Comparison of ENCODE assay signal across 20 mouse cellular contexts in the genomic region with DNA sequence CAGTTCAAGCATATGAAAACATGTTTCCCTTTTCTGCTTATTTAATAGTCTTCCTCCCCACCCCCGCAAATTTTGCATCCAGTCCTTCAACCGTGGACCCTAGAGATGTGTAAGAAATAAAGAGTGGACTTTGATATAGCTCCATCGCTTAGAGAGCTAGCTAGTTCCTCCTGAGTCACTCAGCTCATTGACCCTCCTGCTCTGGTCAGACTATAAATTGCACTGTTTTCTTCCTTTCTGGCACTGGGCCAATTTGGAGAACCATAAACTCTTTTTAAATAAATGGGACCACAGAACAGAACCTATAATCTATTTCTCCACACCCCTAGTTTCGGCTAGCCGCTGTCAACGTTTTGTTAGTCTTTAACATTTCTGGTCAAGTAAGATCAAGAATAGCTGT.
A peak's percentile ranks its signal among the peaks of the same experiment; 100 is the strongest.
DNase-seq lines count a peak whose midpoint lies in the region; ATAC-seq and TF ChIP-seq lines count a peak whose summit lies in the region.
"Had no signal": no experiment of that assay in that cellular context is flagged by ENCODE, and none has a peak within 500 bp of the region (broad histone marks: within the 10 kb centered on the region; RNA-seq: fewer than 3 reads in every experiment).

No protein-coding gene starts in this region.

- no peaks in the 10 kb centered on the region for H3K27me3 ChIP-seq in heart, postnatal 0 days (ENCODE audit: control insufficient read depth, insufficient read depth, low read length)
- H3K27me3 ChIP-seq in heart, embryonic 10.5 days (ENCODE audit: insufficient read depth, poor library complexity, severe bottlenecking) = no peaks in the 10 kb centered on the region
- no peaks in the 10 kb centered on the region for H3K27me3 ChIP-seq in liver, embryonic 12.5 days (replicated peaks)
- H3K27me3 ChIP-seq in liver, postnatal 0 days (ENCODE audit: insufficient read depth, low read length) = no peaks in the 10 kb centered on the region
- H3K27me3 ChIP-seq in intestine, embryonic 14.5 days (replicated peaks; ENCODE audit: control insufficient read depth, insufficient read depth, low read length) = no peaks in the 10 kb centered on the region
- H3K27me3 ChIP-seq in stomach, embryonic 14.5 days (ENCODE audit: control insufficient read depth, insufficient read depth, low read length) = no peaks in the 10 kb centered on the region
- H3K27me3 ChIP-seq in midbrain, postnatal 0 days (ENCODE audit: insufficient read depth, low read length) = no peaks in the 10 kb centered on the region
- H3K27me3 ChIP-seq: embryonic facial prominence, embryonic 12.5 days; heart, embryonic 12.5 days; limb, embryonic 12.5 days; liver, embryonic 15.5 days; midbrain, embryonic 15.5 days had no signal

- WGBS in heart, postnatal 0 days = 79% methylated on average over 6 of the region's 6 CpGs
- WGBS in heart, embryonic 10.5 days = 84% methylated on average over 6 of the region's 6 CpGs
- 81% methylated on average over 6 of the region's 6 CpGs for WGBS in liver, embryonic 12.5 days (ENCODE audit: insufficient replicate concordance)
- 71% methylated on average over 6 of the region's 6 CpGs for WGBS in liver, postnatal 0 days (ENCODE audit: insufficient replicate concordance)
- 50% methylated on average over 6 of the region's 6 CpGs for WGBS in intestine, embryonic 14.5 days
- WGBS in stomach, embryonic 14.5 days = 53% methylated on average over 6 of the region's 6 CpGs
- 80% methylated on average over 6 of the region's 6 CpGs for WGBS in midbrain, postnatal 0 days

- no peaks in the 10 kb centered on the region for H3K9me3 ChIP-seq in heart, postnatal 0 days (replicated peaks; ENCODE audit: control insufficient read depth, low read length)
- no peaks in the 10 kb centered on the region for H3K9me3 ChIP-seq in heart, embryonic 10.5 days
- no peaks in the 10 kb centered on the region for H3K9me3 ChIP-seq in liver, embryonic 12.5 days (replicated peaks)
- H3K9me3 ChIP-seq in liver, postnatal 0 days (ENCODE audit: low read length) = no peaks in the 10 kb centered on the region
- no peaks in the 10 kb centered on the region for H3K9me3 ChIP-seq in intestine, embryonic 14.5 days (ENCODE audit: control insufficient read depth, low read length)
- H3K9me3 ChIP-seq in stomach, embryonic 14.5 days (ENCODE audit: control insufficient read depth, low read depth, low read length) = no peaks in the 10 kb centered on the region
- no peaks in the 10 kb centered on the region for H3K9me3 ChIP-seq in midbrain, postnatal 0 days (ENCODE audit: low read length)
- H3K9me3 ChIP-seq: embryonic facial prominence, embryonic 12.5 days; heart, embryonic 12.5 days; limb, embryonic 12.5 days; liver, embryonic 15.5 days; midbrain, embryonic 15.5 days had no signal

- H3K36me3 ChIP-seq in heart, postnatal 0 days (replicated peaks; ENCODE audit: control insufficient read depth, insufficient read depth, low read length) = no peaks in the 10 kb centered on the region
- H3K36me3 ChIP-seq in heart, embryonic 10.5 days = peaks cover 19% of the 10 kb centered on the region
- H3K36me3 ChIP-seq in liver, embryonic 12.5 days = peaks cover 46% of the 10 kb centered on the region
- no peaks in the 10 kb centered on the region for H3K36me3 ChIP-seq in liver, postnatal 0 days (replicated peaks; ENCODE audit: insufficient read depth, low read length)
- H3K36me3 ChIP-seq in intestine, embryonic 14.5 days (ENCODE audit: control insufficient read depth, insufficient read depth, low read length) = no peaks in the 10 kb centered on the region
- no peaks in the 10 kb centered on the region for H3K36me3 ChIP-seq in stomach, embryonic 14.5 days (ENCODE audit: control insufficient read depth, insufficient read depth, low read length)
- no peaks in the 10 kb centered on the region for H3K36me3 ChIP-seq in midbrain, postnatal 0 days (ENCODE audit: insufficient read depth, low read length)
- H3K36me3 ChIP-seq: embryonic facial prominence, embryonic 12.5 days; limb, embryonic 12.5 days; midbrain, embryonic 15.5 days had no signal

- H3K27ac ChIP-seq in heart, postnatal 0 days (ENCODE audit: low read depth) = 0 out of 2 replicates have a peak overlapping the region, but pooled peaks have one; percentile 23
- H3K27ac ChIP-seq in heart, embryonic 10.5 days = no peak overlapping the region
- peak overlapping the region; percentile 8; the same call in 1 of the 2 replicates for H3K27ac ChIP-seq in liver, embryonic 12.5 days
- no peak overlapping the region for H3K27ac ChIP-seq in liver, postnatal 0 days (ENCODE audit: low read depth)
- peak overlapping the region; percentile 60; the same call in 1 of the 2 replicates for H3K27ac ChIP-seq in intestine, embryonic 14.5 days (ENCODE audit: low read depth)
- H3K27ac ChIP-seq in stomach, embryonic 14.5 days (ENCODE audit: low read length) = no peak overlapping the region
- H3K27ac ChIP-seq in midbrain, postnatal 0 days (ENCODE audit: low read depth, low read length) = no peak overlapping the region
- H3K27ac ChIP-seq: embryonic facial prominence, embryonic 12.5 days; hindbrain, embryonic 14.5 days; limb, embryonic 12.5 days; liver, embryonic 15.5 days; midbrain, embryonic 15.5 days had no signal

- peaks cover 12% of the 10 kb centered on the region; the same call in 1 of the 2 replicates for H3K4me1 ChIP-seq in heart, postnatal 0 days (ENCODE audit: control insufficient read depth, insufficient read depth)
- peaks cover 16% of the 10 kb centered on the region for H3K4me1 ChIP-seq in heart, embryonic 10.5 days
- H3K4me1 ChIP-seq in liver, embryonic 12.5 days = peaks cover 52% of the 10 kb centered on the region
- peaks cover 19% of the 10 kb centered on the region for H3K4me1 ChIP-seq in liver, postnatal 0 days (ENCODE audit: insufficient read depth)
- H3K4me1 ChIP-seq in intestine, embryonic 14.5 days (replicated peaks; ENCODE audit: control insufficient read depth, insufficient read depth, low read length) = peaks cover 18% of the 10 kb centered on the region; the same call in 1 of the 2 replicates
- H3K4me1 ChIP-seq in stomach, embryonic 14.5 days (ENCODE audit: control insufficient read depth, insufficient read depth, low read length) = peaks cover 9% of the 10 kb centered on the region; the same call in 1 of the 2 replicates
- H3K4me1 ChIP-seq in midbrain, postnatal 0 days (ENCODE audit: insufficient read depth, low read length) = no peaks in the 10 kb centered on the region
- H3K4me1 ChIP-seq: embryonic facial prominence, embryonic 12.5 days had no signal

- H3K9ac ChIP-seq in heart, postnatal 0 days (replicated peaks; ENCODE audit: low read depth, low read length) = no peak overlapping the region
- H3K9ac ChIP-seq in liver, embryonic 12.5 days = no peak overlapping the region
- no peak overlapping the region for H3K9ac ChIP-seq in liver, postnatal 0 days (replicated peaks)
- H3K9ac ChIP-seq in intestine, embryonic 14.5 days (ENCODE audit: low read length) = no peak overlapping the region
- H3K9ac ChIP-seq in stomach, embryonic 14.5 days (replicated peaks; ENCODE audit: low read depth, low read length) = no peak overlapping the region
- H3K9ac ChIP-seq in midbrain, postnatal 0 days (replicated peaks; ENCODE audit: low read length, poor library complexity, severe bottlenecking) = no peak overlapping the region
- H3K9ac ChIP-seq: embryonic facial prominence, embryonic 12.5 days; heart, embryonic 12.5 days; hindbrain, embryonic 14.5 days; limb, embryonic 12.5 days; liver, embryonic 15.5 days; midbrain, embryonic 15.5 days had no signal

- no peak for DNase-seq in heart, postnatal 0 days (ENCODE audit: low spot score)
- no peak for DNase-seq in heart, embryonic 10.5 days (ENCODE audit: low spot score)
- no peak for DNase-seq in liver, postnatal 0 days
- DNase-seq in intestine, embryonic 14.5 days (ENCODE audit: low spot score) = no peak
- no peak for DNase-seq in midbrain, postnatal 0 days (ENCODE audit: low spot score)
- DNase-seq in cerebellum, postnatal 4 days (ENCODE audit: low spot score in 2 of 2) = no peak
- DNase-seq: B cell, adult 2 months; cerebellum, adult 9-10 months; kidney, adult 9 months; layer of hippocampus, adult 9-11 months; retina, postnatal 1 day; thymus, postnatal 36 days had no signal

- TF ChIP-seq EP300 in heart, postnatal 0 days (IDR thresholded peaks at IDR 0.05; ENCODE audit: low read depth) = no peak
- TF ChIP-seq EP300 in liver, postnatal 0 days (IDR thresholded peaks at IDR 0.05; ENCODE audit: low read depth) = no peak

- H3K4me2 ChIP-seq in heart, postnatal 0 days (ENCODE audit: low read depth, low read length) = no peak overlapping the region
- no peak overlapping the region for H3K4me2 ChIP-seq in liver, embryonic 12.5 days
- no peak overlapping the region for H3K4me2 ChIP-seq in liver, postnatal 0 days (ENCODE audit: low read depth, low read length)
- H3K4me2 ChIP-seq in intestine, embryonic 14.5 days (ENCODE audit: low read length) = no peak overlapping the region
- no peak overlapping the region for H3K4me2 ChIP-seq in stomach, embryonic 14.5 days (replicated peaks; ENCODE audit: low read depth, low read length)
- no peak overlapping the region for H3K4me2 ChIP-seq in midbrain, postnatal 0 days (ENCODE audit: low read depth, low read length, poor library complexity, severe bottlenecking)
- H3K4me2 ChIP-seq: embryonic facial prominence, embryonic 12.5 days; heart, embryonic 12.5 days; hindbrain, embryonic 14.5 days; limb, embryonic 12.5 days; liver, embryonic 15.5 days; midbrain, embryonic 15.5 days had no signal

- no peak overlapping the region for H3K4me3 ChIP-seq in heart, postnatal 0 days (ENCODE audit: low read depth, low read length)
- no peak overlapping the region for H3K4me3 ChIP-seq in heart, embryonic 10.5 days
- H3K4me3 ChIP-seq in liver, embryonic 12.5 days = no peak overlapping the region
- no peak overlapping the region for H3K4me3 ChIP-seq in liver, postnatal 0 days (ENCODE audit: low read depth, low read length)
- no peak overlapping the region for H3K4me3 ChIP-seq in intestine, embryonic 14.5 days (ENCODE audit: low read depth, low read length)
- H3K4me3 ChIP-seq in stomach, embryonic 14.5 days (ENCODE audit: low read depth, low read length) = no peak overlapping the region
- no peak overlapping the region for H3K4me3 ChIP-seq in midbrain, postnatal 0 days (ENCODE audit: low read depth, low read length)
- H3K4me3 ChIP-seq: embryonic facial prominence, embryonic 12.5 days; heart, embryonic 12.5 days; limb, embryonic 12.5 days; liver, embryonic 15.5 days; midbrain, embryonic 15.5 days had no signal

- no peak for TF ChIP-seq CTCF in heart, postnatal 0 days (IDR thresholded peaks at IDR 0.05; ENCODE audit: low read depth)
- no peak for TF ChIP-seq CTCF in liver, postnatal 0 days (IDR thresholded peaks at IDR 0.05; ENCODE audit: low read depth)
- TF ChIP-seq CTCF in midbrain, postnatal 0 days (IDR thresholded peaks at IDR 0.05) = no peak

- ATAC-seq in heart, postnatal 0 days (ENCODE audit: insufficient read depth, low read depth) = no peak
- no peak for ATAC-seq in liver, embryonic 12.5 days
- no peak for ATAC-seq in liver, postnatal 0 days
- peak; percentile 84 for ATAC-seq in intestine, embryonic 14.5 days (replicated peaks; ENCODE audit: low FRiP score, low TSS enrichment, low read depth)
- ATAC-seq in stomach, embryonic 14.5 days (ENCODE audit: insufficient number of reproducible peaks, insufficient read depth, low FRiP score, low read depth) = 0 out of 2 replicates have a peak, but pooled peaks have one; percentile 53
- no peak for ATAC-seq in midbrain, postnatal 0 days (ENCODE audit: low FRiP score)
- ATAC-seq: midbrain, embryonic 15.5 days had no signal

Comparison
In these comparisons a context has a peak if more than half of its experiments do, and no peak if none do; other contexts are left out.
1. H3K27ac ChIP-seq: peak in heart, postnatal 0 days (single experiment), liver, embryonic 12.5 days (single experiment) and intestine, embryonic 14.5 days (single experiment); none in heart, embryonic 10.5 days (single experiment), liver, postnatal 0 days (single experiment), stomach, embryonic 14.5 days (single experiment) and midbrain, postnatal 0 days (single experiment).
2. ATAC-seq: peak in intestine, embryonic 14.5 days (single experiment) and stomach, embryonic 14.5 days (single experiment); none in heart, postnatal 0 days (single experiment), liver, embryonic 12.5 days (single experiment), liver, postnatal 0 days (single experiment) and midbrain, postnatal 0 days (single experiment).